Mouse (Mus musculus) gastrocnemius, adult 18-20 months (tissue): ENCODE results near the gene Mknk2. TPM values are rescaled to one million over a fixed set of nuclear protein-coding genes. Genes with fewer than 3 reads are reported as not detected.
"Not testable (repeated sequence)": the region's sequence is repeated elsewhere in the genome, so short reads cannot be mapped to it uniquely, and the experiment has no call there.

Experiments
- DNase-seq: peaks from one replicate; pipeline ENCODE4 v3.0.0; 2021; ENCODE audit warnings: low spot score
- total RNA-seq, 2 experiments: library from RNA; stranded (reverse); gene quantifications; 2 replicates each; pipeline ENCODE4 v1.2.3; 2021

Mknk2 gene
- total RNA-seq, 2 experiments from 2014 or later: 244 to 292 TPM

DNA sequence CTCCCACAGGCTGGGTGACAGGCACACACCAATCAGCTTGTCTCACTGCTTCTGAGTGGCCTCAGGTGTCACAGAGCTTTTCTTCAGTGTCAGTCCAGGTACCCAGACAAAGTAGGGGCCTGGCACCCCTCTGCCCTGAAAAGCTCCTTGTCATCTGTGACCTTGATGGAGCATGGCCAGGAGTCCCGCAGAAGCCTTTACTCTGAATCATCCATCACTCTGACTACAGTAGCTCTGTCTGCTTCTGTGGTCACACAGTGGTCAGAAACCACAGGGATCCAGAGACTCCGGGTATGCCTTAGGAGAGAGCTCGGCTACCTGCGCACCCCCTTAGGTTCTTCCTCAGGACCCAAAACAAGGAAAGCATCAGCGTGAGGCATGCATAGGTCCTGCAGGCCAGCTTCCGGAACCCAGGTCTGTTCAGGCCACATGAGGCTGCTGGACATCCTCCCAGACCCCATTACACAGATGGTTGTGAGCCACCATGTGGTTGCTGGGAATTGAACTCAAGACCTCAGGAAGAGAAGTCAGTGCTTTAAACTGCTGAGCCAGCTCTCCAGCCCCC lies 24.7 kb downstream of the Mknk2 start:
- DNase-seq: no peak

DNA sequence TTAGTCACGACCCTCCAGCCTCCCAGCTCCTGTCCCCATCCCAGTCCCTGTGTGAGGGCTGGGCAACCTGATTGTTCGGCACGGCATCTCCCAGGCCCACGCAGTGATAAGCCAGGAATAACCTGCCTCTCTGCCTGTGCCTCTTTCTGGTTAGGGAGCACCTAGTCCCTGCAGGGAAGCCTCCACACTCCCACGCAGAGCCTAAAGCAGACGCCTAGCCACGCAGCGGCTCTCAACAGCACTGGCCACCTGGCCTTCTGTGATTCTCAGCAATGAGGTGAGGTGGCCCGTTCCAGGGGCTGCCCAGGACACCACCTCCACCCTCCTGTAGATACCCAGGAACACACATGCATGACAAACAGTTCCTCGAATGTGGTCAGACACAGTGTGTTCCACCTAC lies 27.5 kb downstream of the Mknk2 start:
- no peak for DNase-seq

- not testable (repeated sequence) for DNase-seq
Observed at GRCm38 (mm10) chr10:80649910-80650309, 28.0 kb downstream of the Mknk2 start.

DNA sequence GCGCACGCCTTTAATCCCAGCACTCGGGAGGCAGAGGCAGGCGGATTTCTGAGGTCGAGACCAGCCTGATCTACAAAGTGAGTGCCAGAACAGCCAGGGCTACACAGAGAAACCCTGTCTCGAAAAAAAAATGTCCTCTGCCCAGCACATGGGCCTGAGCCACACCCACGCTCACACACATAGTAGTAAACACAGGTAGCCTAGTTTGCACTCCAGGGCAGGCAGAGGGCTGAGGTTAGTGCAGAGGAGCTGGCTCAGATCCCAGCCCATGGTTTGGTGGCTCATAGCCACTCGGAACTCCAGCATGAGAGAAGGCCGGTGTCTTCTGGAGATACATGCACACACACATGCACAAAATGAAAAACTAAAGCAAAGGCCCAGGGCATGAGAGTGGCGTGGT lies 31.0 kb downstream of the Mknk2 start:
- DNase-seq: no peak

DNA sequence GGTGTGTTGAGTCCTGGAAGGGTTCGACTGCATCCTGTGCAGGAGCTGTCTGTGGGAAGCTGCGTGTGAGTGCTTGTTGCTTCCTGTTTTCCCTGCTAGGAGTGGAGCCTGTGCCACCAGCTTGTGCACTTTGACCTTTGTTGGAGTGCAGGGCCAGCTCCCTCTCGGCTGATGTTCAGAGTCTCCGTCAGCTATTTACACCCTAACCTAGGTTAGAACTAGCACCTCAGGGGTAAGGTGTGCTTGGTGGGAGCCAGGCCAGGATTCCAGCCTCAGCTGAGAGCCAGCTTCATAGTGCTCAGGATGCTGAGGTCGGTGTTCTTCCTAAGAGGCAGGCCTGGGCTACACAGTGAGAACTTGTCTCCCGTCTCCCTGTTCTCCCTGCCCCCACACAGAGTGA lies 42.6 kb downstream of the Mknk2 start:
- no peak for DNase-seq

DNA sequence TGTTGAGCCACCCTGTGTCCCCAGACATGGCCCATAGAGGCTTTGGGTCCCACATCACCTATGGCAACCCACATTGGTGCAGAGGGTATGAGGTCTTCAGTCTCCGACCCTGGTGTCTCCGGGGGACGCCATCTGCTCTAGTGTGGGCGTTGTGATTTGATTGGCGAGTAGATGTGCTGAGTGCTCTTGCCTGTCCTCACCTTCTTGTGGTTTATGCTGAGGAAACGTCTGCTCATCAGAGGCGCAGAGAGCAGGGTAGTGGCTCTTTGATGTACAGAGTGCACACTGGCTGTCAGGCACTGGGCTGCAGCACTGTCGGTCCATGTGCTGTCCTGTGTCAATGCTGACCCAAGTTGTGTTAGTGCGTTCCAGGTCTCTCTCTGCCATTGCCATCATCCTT lies 49.0 kb downstream of the Mknk2 start:
- DNase-seq: no peak

- DNase-seq: peak; percentile 51
Observed at GRCm38 (mm10) chr10:80627685-80628084, 50.2 kb downstream of the Mknk2 start.

DNA sequence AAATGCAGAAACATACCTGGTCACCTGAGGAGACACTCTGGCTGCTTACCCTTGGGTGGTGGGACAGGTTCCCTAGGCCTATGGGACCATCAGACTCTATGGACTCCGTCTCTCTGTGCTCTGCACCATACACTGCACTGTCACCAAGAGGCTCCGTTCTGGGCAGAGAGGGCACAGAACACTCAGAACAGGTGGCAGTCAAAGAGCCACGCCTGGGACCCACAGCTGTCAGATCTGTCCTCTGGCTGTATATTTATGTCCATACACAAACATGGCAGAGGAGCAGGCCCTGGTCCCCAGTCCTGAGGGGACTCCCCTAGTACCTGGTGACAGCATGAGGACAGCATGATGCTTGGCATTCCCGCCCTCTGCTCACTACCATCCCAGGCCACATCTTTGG lies 52.1 kb downstream of the Mknk2 start:
- no peak for DNase-seq

DNA sequence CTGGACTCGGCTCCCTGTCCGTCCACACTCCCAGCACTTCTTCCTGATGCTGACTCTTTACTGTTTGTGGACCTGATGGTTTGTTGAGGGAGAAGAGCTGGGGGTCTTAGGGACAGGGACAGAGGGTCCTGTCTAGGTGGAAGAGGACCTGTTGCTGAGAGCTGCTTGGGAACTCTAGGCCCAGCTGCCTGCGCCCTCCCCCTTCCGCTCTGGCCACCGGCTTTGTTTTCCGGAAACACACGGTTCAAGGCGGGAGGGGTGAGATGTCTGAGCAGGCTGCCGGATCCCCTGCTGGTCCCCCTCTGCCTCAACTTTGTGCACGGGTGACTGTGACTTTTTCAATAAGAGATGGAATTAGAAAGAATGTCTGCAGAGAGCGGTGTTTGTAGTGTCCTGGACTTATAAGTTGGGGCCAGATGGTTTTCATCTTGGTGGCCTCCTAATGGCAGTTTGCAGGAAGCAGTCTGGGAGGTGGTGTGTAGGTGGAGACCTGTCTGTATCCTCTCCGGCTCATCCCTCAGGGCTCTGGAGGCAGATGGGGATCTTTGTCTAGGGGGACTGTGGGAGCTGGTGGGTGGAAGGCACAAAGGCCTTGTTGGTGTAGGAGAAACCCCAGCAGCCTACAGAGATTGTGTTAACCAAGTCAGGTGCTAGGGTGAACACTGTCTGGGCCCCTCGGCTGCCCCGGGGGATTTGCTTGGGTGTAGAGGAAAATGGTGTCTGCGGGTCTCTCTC lies 54.3 kb downstream of the Mknk2 start:
- peak; percentile 38 for DNase-seq

- peak; percentile 40 for DNase-seq
Observed at GRCm38 (mm10) chr10:80622661-80623456, 55.1 kb downstream of the Mknk2 start, which contains the start of gene Csnk1g2. Gene Csnk1g2, plus strand, starts transcription at chr10:80622838.

- DNase-seq: peak; percentile 99
Observed at GRCm38 (mm10) chr10:80621940-80622660, 55.8 kb downstream of the Mknk2 start.

DNA sequence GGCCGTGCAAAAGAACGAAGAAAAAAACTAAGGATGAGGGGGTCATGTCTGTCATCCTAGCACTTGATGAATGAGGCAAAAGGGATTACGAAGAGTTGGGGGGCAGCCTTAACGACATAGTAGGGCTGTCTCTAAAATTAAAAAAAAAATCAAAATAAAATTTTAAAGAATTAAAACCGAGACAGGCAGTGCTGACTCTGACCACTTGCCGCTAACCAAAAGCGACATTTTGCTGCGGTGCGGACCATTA lies 56.3 kb downstream of the Mknk2 start:
- no peak for DNase-seq

DNA sequence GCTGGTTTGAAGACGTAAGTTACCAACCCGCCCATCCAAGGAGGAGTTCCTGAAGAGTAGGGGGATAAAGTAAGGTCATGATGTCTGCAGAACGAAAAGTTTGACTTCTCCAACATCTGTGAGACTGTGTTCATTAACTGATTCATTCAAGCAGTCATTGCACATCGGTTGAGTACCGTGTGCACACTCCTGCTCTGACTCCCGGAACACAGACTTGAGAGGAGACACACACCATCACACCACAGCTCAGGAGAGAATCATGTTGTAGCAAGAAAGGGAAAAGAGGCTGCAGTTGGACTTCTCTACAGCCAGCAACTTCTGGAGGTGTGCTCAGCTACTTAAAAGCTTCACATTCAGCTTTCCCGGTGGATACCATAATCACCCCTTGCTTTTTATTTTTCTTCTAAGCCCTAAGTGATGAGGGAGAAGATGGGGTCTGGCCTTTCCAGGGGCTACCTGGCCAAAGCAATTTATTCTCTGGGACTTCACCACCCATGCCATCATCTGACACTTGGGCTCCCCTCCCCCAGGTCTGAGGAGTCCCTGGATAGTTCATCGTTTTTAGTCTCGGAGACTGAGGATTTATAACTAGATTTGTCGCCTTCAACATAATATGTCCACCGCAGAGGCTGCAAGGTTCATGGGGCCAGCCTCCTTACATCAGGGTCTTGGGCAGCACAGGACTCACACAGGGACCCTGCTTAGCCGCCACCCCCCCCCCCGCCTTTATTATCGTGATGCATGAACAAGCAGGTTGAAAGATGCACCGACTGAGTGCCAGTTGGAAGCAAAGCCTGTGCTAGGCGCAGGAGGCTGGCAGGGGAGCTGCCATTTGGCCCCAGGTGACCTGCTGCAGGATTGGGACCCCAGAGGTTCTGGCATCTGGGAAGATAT lies 56.9 kb downstream of the Mknk2 start:
- DNase-seq: no peak

- DNase-seq: no peak
Observed at GRCm38 (mm10) chr10:80620365-80620764, 57.5 kb downstream of the Mknk2 start.

DNA sequence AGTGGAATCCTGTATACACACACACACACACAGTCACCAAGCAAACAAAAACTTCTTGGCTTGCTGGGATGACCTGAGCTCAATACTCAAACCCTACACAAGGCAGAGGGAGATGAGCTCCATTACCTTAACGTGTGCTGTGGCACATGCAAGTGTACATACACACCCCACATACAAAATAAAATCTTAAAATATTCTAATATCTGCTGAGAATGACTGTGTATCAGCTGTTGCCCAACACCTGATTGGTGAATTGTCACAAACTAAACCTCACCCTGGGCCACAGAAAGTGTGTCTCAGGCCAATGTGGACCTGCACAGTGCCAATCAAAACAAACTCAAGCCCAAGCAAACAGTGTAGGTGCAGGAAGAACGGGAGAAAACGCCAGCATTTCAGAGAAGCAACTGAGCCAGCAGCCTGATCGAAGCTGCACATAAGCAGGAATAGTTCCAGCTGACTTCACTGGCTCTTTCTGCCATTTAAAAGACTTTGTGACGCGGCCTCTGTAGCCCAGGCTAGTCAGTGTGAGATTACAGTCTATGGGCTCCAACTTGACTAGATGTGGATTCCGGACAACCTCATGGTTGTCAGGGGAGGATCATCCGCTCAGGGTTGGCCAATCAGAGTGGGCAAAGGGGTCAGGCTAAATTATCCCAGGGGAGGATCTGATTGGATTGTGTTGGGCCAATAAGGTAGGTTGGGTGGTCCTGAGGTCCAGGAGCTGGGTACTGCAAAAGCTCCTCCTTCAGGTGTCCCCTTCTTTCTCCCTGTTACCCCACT lies 58.3 kb downstream of the Mknk2 start:
- no peak for DNase-seq

- peak; percentile 59 for DNase-seq
Observed at GRCm38 (mm10) chr10:80618181-80618580, 59.7 kb downstream of the Mknk2 start.
